Mouse (Mus musculus) embryonic facial prominence, embryonic 13.5 days (tissue): Measurements from ENCODE around the gene Shroom1. TPM values are rescaled to one million over a fixed set of nuclear protein-coding genes. Genes with fewer than 3 reads are reported as not detected.

Experiments used
- microRNA-seq: library from miRNA; unstranded; fragments of <30 nt; microRNA quantifications from one replicate; pipeline ENCODE4, GENCODE M21; 2016
- polyA plus RNA-seq: library from polyadenylated mRNA; unstranded; fragments of >200 nt; fragmentation: Nextera tagmentation; extraction: Ambion mirVana; gene quantifications from 2 replicates; pipeline ENCODE4 v1.2.1, GENCODE M21; 2015

The Shroom1 gene
- polyA plus RNA-seq, 1 experiment from 2014 or later = 5.7 TPM

Small RNAs within 50 kb of the gene (microRNA-seq; reads per million reads assigned to microRNA genes)
- gene Mir6920 = not detected

Other genes starting within 250 kb of the Shroom1 start
- 80.5 and 84.4 TPM in 2 replicates for gene Hspa4, start 156.7 kb upstream of the Shroom1 start, polyA plus RNA-seq
- gene Zcchc10, start 132.5 kb upstream of the Shroom1 start, polyA plus RNA-seq = 21.5 and 23.5 TPM in 2 replicates
- gene Aff4, start 106.4 kb upstream of the Shroom1 start, polyA plus RNA-seq = 60.8 and 61.1 TPM in 2 replicates
- gene Leap2, start 34.0 kb upstream of the Shroom1 start, polyA plus RNA-seq = 0.94 TPM in 1 of 2 replicates, not detected in the other
- 536 and 539 TPM in 2 replicates for gene Uqcrq, start 26.4 kb upstream of the Shroom1 start, polyA plus RNA-seq
- gene Gdf9, start 26.2 kb upstream of the Shroom1 start, polyA plus RNA-seq = 2.3 and 3.1 TPM in 2 replicates
- gene Gm10447, start 95 bp upstream of the Shroom1 start, polyA plus RNA-seq = 0.22 and 0.25 TPM in 2 replicates
- gene Gm9837, start 13.3 kb downstream of the Shroom1 start, polyA plus RNA-seq = not detected in 2 replicates
- gene Gm9945, start 23.0 kb downstream of the Shroom1 start, polyA plus RNA-seq = not detected in 2 replicates
- gene Sowaha, start 23.1 kb downstream of the Shroom1 start, polyA plus RNA-seq = 0.21 and 1.2 TPM in 2 replicates
- 38.1 and 43.6 TPM in 2 replicates for gene Sept8, start 62.1 kb downstream of the Shroom1 start, polyA plus RNA-seq
- gene Kif3a, start 110.2 kb downstream of the Shroom1 start, polyA plus RNA-seq = 118 and 122 TPM in 2 replicates
- 1.1 and 2.7 TPM in 2 replicates for gene Il4, start 161.5 kb downstream of the Shroom1 start, polyA plus RNA-seq
- not detected in 2 replicates for gene Il13, start 177.5 kb downstream of the Shroom1 start, polyA plus RNA-seq